Mouse (Mus musculus) intestine, embryonic 16.5 days (tissue): ENCODE data around the gene Acy3. TPM values are rescaled to one million over a fixed set of nuclear protein-coding genes. Genes with fewer than 3 reads are reported as not detected.
A peak's percentile ranks its signal among the peaks of the same experiment; 100 is the strongest.
"Not testable (repeated sequence)": the region's sequence is repeated elsewhere in the genome, so short reads cannot be mapped to it uniquely, and the experiment has no call there.

Experiments used
- ATAC-seq: fragments of 200-750 bp; cut with Nextera tagmentation; 2 replicates; pipeline ENCODE4 v1.8.0; 2017; ENCODE audit warnings: moderate TSS enrichment, moderate library complexity
- H3K27ac ChIP-seq: fragments of 300-500 bp; sonication (generic); 2 replicates; pipeline ENCODE4 v1.5.1; 2014; ENCODE audit warnings: mild to moderate bottlenecking, low read length
- H3K27me3 ChIP-seq: fragments of 300-500 bp; sonication (generic); replicated peaks from 2 replicates; pipeline ENCODE4 v1.6.1; 2014; ENCODE audit warnings: low read length, control low read depth, mixed read lengths; ENCODE audit not compliant: control insufficient read depth, insufficient read depth
- H3K36me3 ChIP-seq: fragments of 300-500 bp; sonication (generic); 2 replicates; pipeline ENCODE4 v1.6.1; 2014; ENCODE audit warnings: low read length, control low read depth; ENCODE audit not compliant: control insufficient read depth, insufficient read depth
- H3K4me1 ChIP-seq: fragments of 300-500 bp; sonication (generic); 2 replicates; pipeline ENCODE4 v1.6.1; 2014; ENCODE audit warnings: low read length, control low read depth, mixed read lengths; ENCODE audit not compliant: control insufficient read depth, insufficient read depth
- H3K4me2 ChIP-seq: fragments of 300-500 bp; sonication (generic); 2 replicates; pipeline ENCODE4 v1.6.1; 2014; ENCODE audit warnings: low read depth, low read length, control low read depth
- H3K4me3 ChIP-seq: fragments of 300-500 bp; sonication (generic); 2 replicates; pipeline ENCODE4 v1.5.1; 2014; ENCODE audit warnings: mild to moderate bottlenecking, low read length
- H3K9ac ChIP-seq: fragments of 300-500 bp; sonication (generic); 2 replicates; pipeline ENCODE4 v1.6.1; 2014; ENCODE audit warnings: low read depth, low read length
- H3K9me3 ChIP-seq: fragments of 300-500 bp; sonication (generic); 2 replicates; pipeline ENCODE4 v1.6.1; 2016; ENCODE audit warnings: low read length, control low read depth; ENCODE audit not compliant: control insufficient read depth
- WGBS: fragments of 180-500 bp; shearing (Covaris S2); extraction: QIAGEN DNeasy Blood & Tissue Kit; methylation state at CpG from one replicate; pipeline ENCODE4 v1.1.7; 2014; 5-methylcytosine and 5-hydroxymethylcytosine counted together
- polyA plus RNA-seq: library from polyadenylated mRNA; unstranded; fragments of >200 nt; fragmentation: Nextera tagmentation; extraction: Ambion mirVana; gene quantifications from 2 replicates; pipeline ENCODE4 v1.2.1, GENCODE M21; 2015

The Acy3 gene
- polyA plus RNA-seq, 1 experiment from 2014 or later = 16.9 TPM

DNA sequence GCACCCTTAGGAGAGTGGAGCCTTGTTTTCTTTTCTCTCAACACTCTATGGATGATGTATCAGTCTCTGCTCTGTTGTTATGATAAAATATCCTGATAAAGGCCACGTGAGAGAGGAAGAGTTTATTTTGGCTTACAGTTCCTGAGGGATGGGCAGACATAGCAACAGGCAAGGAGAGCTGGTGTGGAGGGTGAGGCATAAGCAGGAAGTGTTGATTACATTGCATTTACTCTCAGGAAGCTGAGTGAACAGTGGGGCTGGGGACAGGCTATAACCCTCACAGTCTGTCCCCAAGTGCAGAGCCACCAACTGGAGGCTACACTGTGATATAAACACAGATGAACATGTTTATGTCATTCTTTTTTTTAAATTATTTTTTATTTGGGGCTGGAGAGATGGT, 34.3 kb upstream of the Acy3 start:
- ATAC-seq = no peak
- H3K27me3 ChIP-seq = no peaks in the 10 kb centered on the region
- no peak overlapping the region for H3K9ac ChIP-seq
- H3K36me3 ChIP-seq = no peaks in the 10 kb centered on the region
- H3K4me3 ChIP-seq = no peak overlapping the region
- WGBS = 59% methylated on average over 1 of the region's 1 CpGs
- H3K4me2 ChIP-seq = no peak overlapping the region
- H3K9me3 ChIP-seq = no peaks in the 10 kb centered on the region
- H3K27ac ChIP-seq = no peak overlapping the region
- peaks cover 3% of the 10 kb centered on the region; the same call in 1 of the 2 replicates for H3K4me1 ChIP-seq

DNA sequence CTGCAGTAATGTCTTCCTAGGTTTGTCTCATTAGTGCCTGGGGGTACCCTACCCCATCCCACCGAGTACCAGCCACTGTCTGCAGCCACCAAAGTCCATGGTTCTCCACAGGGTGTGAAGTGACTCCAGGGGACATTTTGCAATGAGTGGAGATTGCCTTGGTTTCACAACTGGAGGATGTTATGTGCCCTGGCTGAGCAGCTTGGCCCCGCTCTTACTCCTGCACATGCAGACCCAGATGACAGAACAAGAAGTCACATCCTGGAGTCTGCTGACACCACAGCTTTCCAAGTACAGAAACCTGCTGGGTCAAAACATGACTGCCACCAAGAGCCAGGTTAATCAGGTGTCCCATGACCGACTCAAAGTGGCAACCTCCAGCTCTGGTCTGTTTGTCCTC, 31.3 kb upstream of the Acy3 start:
- no peak for ATAC-seq
- H3K9ac ChIP-seq = no peak overlapping the region
- H3K4me3 ChIP-seq = no peak overlapping the region
- H3K4me1 ChIP-seq = peaks cover 3% of the 10 kb centered on the region; the same call in 1 of the 2 replicates
- H3K27ac ChIP-seq = no peak overlapping the region
- no peaks in the 10 kb centered on the region for H3K9me3 ChIP-seq
- WGBS = 72% methylated on average over 3 of the region's 3 CpGs
- no peaks in the 10 kb centered on the region for H3K36me3 ChIP-seq
- no peak overlapping the region for H3K4me2 ChIP-seq
- no peaks in the 10 kb centered on the region for H3K27me3 ChIP-seq

DNA sequence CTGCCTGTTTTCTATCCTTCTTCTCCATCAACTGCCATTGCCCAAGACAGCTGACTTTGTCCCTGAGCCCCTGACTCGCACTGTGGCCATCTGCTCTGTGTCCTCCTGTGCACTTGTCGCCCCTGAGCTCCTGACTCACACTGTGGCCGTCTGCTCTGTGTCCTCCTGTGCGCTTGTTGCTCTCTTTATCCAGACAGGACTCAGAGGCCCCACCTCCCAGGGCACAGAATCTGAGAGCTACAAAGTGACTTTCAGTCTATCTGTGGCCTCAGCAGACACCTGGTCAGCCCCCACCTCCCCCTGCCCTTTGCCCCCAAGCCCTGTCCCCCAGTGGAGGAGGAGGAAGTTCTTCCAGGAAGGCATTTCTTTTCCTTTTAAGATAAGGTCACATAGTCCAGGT, 30.6 kb upstream of the Acy3 start:
- Histone ChIP-seq H3K27me3 (no peaks in the 10 kb centered on the region), H3K9me3 (no peaks in the 10 kb centered on the region), H3K4me2 (no peak overlapping the region), H3K4me1 (peaks cover 3% of the 10 kb centered on the region; the same call in 1 of the 2 replicates), H3K9ac (no peak overlapping the region), H3K4me3 (no peak overlapping the region), H3K27ac (no peak overlapping the region), H3K36me3 (no peaks in the 10 kb centered on the region)
- peak; percentile 80 for ATAC-seq
- 31% methylated on average over 4 of the region's 4 CpGs for WGBS

DNA sequence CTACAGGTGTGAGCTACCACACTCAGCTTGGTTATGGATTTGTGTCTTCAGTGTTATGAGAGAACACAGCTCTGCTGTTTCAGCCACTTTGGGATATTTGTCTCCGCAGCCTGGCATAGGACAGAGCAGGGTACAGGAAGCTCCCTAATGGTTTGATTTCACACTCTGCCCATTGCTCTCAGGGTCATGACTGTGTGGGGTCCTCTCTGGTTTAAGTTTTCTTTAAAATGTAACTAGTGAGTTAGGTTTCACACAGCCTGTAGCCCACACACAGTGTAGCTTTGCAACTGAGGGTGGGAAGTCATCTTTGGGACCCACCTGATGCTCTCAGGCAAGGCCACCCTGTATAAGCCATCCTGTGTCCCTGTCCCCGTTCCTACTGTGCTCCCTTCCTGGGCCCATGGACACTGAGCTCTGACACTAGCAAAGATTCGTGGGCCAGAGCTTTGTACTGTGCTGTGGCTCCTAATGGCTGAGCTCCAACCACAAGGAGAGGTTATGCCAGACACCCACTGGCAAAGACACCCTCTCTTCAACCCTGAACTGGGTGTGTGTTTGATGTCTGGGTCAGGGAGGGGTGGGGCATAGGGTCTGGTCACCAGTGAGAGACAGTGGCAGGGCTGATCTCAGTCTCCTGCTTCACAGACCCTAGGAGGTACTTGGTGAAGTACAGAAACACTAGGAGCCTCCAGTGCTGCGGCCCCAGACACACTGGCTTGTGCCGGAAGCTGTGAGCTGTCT, 28.9 kb upstream of the Acy3 start:
- not testable (repeated sequence) for H3K27ac ChIP-seq, H3K27me3 ChIP-seq, H3K9ac ChIP-seq, H3K4me3 ChIP-seq, H3K9me3 ChIP-seq, ATAC-seq, H3K4me2 ChIP-seq, H3K4me1 ChIP-seq, H3K36me3 ChIP-seq
- WGBS = 78% methylated on average over 5 of the region's 5 CpGs

DNA sequence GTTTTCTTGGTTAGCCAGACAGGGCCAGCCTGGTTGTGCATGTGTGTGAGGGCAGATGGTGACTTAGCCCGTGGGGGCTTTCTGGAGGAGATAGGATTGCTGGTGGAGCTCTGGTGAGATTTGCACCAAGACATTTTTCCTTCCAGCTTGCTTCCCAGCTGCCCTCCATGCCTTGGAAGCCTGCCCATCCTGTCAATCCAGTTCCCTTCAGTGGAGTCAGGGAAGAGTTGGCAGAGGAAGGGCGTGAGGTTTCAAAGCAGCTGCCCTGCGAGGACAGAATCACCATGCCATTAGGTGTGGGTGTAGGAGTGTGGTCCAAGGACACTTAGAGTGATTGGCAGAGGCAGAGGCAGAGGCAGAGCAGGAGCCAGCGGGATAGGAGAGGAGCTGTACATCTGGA, 27.9 kb upstream of the Acy3 start, which contains the start of gene Aldh3b3:
Gene Aldh3b3, plus strand, starts transcription at position 176 of the 400 bp plus-strand sequence.
- ATAC-seq = no peak
- Histone ChIP-seq H3K4me3 (no peak within 1 kb of the TSS), H3K4me2 (no peak within 1 kb of the TSS), H3K4me1 (peaks cover 3% of the 10 kb centered on the region; the same call in 1 of the 2 replicates), H3K27ac (no peak within 1 kb of the TSS), H3K36me3 (no peaks in the 10 kb centered on the region), H3K9ac (no peak within 1 kb of the TSS), H3K27me3 (no peaks in the 10 kb centered on the region), H3K9me3 (no peaks in the 10 kb centered on the region)
- WGBS = 71% methylated on average over 4 of the region's 4 CpGs

DNA sequence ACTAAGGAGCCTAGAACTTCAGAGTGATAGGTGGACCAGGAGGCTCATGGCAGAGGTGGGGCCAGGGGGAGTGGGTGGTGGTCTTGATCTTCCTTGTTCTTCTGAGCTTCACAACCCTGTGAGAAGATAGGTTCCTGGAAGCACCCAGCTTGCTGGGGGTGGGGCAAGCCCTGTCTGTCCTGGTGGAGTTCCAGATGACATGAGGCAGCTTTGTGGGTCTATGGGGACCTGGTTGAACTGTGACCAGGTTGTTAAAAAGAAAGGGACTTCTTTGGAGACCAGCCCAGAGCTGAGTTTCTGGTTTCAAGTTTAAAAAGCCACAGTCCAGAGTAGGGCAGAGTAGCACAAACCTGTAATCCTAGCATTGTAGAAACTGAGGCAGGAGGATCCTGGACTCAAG, 27.3 kb upstream of the Acy3 start:
- Histone ChIP-seq H3K4me2 (no peak overlapping the region), H3K9me3 (no peaks in the 10 kb centered on the region), H3K36me3 (no peaks in the 10 kb centered on the region), H3K27ac (no peak overlapping the region), H3K4me3 (no peak overlapping the region), H3K9ac (no peak overlapping the region), H3K4me1 (peaks cover 3% of the 10 kb centered on the region; the same call in 1 of the 2 replicates), H3K27me3 (no peaks in the 10 kb centered on the region)
- ATAC-seq = no peak

DNA sequence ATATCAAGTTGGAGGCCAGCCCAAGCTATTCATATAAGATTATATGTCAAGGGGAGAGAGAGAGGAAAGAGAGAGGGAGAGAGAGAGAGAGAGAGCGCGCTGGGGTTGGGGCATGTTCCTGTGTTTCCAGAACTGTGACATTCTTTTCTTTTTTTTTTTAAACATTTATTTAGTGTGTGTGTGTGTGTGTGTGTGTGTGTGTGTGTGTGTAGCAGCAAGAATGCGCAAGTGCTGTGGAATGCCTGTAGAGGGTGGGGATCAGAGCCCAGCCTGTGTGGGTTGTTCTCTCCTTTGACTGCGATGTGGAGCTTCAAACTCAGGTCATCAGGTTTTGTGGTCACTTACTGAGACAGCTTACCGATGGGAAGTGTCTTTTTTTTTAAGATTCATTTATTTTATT, 26.2 kb upstream of the Acy3 start:
- Histone ChIP-seq H3K27me3 (no peaks in the 10 kb centered on the region), H3K9ac (no peak overlapping the region), H3K36me3 (no peaks in the 10 kb centered on the region), H3K4me2 (no peak overlapping the region), H3K4me3 (no peak overlapping the region), H3K4me1 (peaks cover 3% of the 10 kb centered on the region; the same call in 1 of the 2 replicates), H3K9me3 (no peaks in the 10 kb centered on the region), H3K27ac (no peak overlapping the region)
- WGBS = 85% methylated on average over 5 of the region's 5 CpGs
- no peak for ATAC-seq

DNA sequence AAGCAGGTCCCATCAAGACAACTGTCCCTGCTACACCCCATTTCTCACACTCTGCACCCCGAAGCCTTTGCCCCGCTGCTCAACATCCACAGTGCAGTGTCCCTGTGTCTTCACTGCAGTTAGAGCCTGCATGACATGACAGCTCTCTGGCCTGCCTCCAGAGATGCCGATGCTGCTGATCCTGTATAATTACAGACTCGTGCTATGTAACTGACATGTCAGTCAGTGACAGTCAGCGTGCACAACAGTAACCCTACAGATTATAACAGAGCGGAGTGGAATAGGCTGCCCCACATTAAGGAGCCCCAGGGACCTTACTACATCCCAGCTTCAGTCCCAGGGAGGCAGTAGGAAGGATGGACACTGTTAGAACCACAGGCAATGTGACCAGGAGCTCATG, 24.6 kb upstream of the Acy3 start:
- not testable (repeated sequence) for H3K4me1 ChIP-seq, H3K36me3 ChIP-seq, H3K27me3 ChIP-seq, ATAC-seq, H3K4me2 ChIP-seq, H3K4me3 ChIP-seq, H3K9me3 ChIP-seq, H3K27ac ChIP-seq, H3K9ac ChIP-seq
- WGBS = 81% methylated on average over 6 of the region's 6 CpGs

DNA sequence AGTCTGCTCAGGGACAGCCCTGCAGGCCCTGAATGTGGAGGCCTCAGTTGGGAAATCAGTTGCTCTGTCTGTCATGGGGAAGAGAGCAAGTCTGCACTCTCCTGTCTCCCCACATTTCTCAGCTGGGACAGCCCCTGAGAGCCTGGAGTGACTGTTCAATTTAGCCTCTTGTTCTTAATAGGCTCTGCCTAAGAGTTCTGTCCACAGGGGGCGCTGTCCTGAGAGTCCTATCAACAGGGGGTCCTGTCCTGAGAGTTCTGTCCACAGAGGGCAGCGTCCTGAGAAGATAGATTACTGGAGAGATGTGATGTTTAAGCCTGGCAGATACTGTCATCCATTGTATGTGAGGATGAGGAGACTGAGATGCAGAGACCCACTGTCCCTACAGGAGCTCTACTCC, 23.9 kb upstream of the Acy3 start:
- H3K27me3 ChIP-seq = no peaks in the 10 kb centered on the region
- H3K9ac ChIP-seq = no peak overlapping the region
- no peak overlapping the region for H3K4me3 ChIP-seq
- WGBS = 19% methylated on average over 2 of the region's 2 CpGs
- H3K4me2 ChIP-seq = no peak overlapping the region
- no peak overlapping the region for H3K27ac ChIP-seq
- no peaks in the 10 kb centered on the region for H3K4me1 ChIP-seq
- H3K36me3 ChIP-seq = no peaks in the 10 kb centered on the region
- ATAC-seq = no peak
- H3K9me3 ChIP-seq = no peaks in the 10 kb centered on the region

DNA sequence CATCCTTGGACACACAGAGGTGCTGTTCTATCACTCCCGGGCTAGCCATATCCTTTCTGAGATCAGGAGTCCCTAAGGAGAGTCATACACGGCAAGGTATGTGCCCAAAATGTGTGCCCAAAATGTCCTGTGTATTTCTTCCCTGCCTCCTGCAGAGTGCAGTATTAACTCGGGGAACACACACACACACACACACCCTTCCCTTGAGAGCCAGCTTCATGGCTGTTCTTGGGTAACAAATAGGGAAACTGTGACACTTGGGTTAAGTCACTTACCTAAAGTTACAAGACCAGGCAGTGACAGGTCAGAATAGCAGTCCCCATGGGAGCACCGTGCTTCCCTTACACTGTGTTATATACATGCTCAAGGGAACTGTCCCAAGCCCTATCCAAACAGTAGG, 22.3 kb upstream of the Acy3 start:
- no peak for ATAC-seq
- Histone ChIP-seq H3K9me3 (no peaks in the 10 kb centered on the region), H3K4me2 (no peak overlapping the region), H3K27me3 (no peaks in the 10 kb centered on the region), H3K36me3 (no peaks in the 10 kb centered on the region), H3K4me3 (no peak overlapping the region), H3K4me1 (no peaks in the 10 kb centered on the region), H3K9ac (no peak overlapping the region), H3K27ac (no peak overlapping the region)
- 69% methylated on average over 4 of the region's 4 CpGs for WGBS
